Mouse (Mus musculus) thymus, postnatal 36 days (tissue): ENCODE data around the gene Serpina3c.

ENCODE experiments used
- DNase-seq, 2 experiments: peaks; one replicate each; pipeline ENCODE4 v3.0.0; 2022; ENCODE audit warnings: mixed read lengths in 2 of 2

Gene Serpina3c

DNA sequence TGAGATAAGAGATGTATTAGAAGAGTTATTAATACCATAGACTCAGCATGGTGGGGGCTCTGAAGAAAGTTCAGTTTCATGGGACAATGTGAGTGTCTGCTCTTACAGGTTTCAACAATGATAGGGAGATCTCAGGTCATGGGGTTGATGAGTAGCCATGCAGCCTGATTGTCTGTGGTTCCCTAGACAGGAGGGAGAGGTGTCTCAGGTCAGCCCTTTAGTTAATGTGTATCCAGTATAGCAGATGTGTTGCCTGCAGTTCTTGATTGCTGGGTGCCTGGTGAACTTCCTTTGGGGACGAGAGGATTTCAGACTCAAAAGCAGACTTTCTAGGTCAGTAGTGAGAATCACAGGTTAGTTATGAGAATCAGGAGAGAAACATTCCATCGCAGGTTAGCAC lies 45.2 kb downstream of the Serpina3c start:
- no peak for DNase-seq

DNA sequence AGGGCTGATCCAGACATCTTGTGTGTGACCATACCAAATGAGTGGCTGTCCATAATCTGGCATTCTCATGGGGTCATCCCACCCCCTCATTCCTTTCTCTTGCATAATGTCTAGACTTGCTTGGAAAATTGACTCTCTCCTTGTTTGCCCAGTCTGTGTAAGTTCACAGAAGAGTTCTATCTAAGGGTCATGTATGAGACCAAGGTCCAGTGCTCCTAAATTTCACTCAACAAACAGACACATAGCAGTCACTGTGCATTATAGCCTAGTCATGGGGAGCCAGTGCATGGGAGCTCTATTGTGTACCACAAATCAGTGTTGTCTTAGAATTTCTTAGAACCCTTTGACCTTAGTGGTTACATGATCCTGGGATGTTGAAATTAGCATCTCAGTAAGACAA lies 46.8 kb downstream of the Serpina3c start:
- no peak for DNase-seq

GRCm38 (mm10) chr12:104105847-104106246 lies 47.8 kb downstream of the Serpina3c start:
- no peak for DNase-seq

DNA sequence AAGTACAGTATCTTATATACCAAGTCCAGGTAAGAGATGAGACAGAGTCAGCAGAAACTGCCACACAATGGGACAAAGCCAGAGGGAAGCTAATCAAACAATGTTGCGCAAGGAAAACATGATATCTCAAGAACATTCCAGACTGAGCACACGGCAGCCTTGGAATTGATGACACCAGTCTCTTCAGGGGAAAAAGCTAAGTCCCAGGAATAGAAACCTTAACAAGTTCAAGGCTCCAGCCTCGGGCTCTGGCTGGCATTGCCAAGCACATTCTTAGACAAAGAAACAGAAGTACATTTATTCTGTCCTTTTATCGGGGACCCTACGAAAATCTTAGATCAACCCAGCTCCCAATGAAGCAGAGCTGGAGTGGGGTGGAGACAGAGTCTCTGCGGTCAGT lies 52.9 kb downstream of the Serpina3c start, which contains the start of gene Serpina5:
Serpina5 (plus strand) TSS at position 346 of the 400 bp plus-strand sequence.
- no peak for DNase-seq
